Mouse (Mus musculus): ENCODE results near the gene Cyp2d34. TPM values are rescaled to one million over a fixed set of nuclear protein-coding genes. Genes with fewer than 3 reads are reported as not detected.

The Cyp2d34 gene
- polyA plus RNA-seq, 1 experiment from 2014 or later: not detected

Small RNAs within 50 kb of the gene (microRNA-seq; reads per million reads assigned to microRNA genes)
- gene Gm27463 (not detected), gene Gm27742 (not detected)

Other genes starting within 250 kb of the Cyp2d34 start
- 20.1 and 20.6 TPM in 2 replicates for gene Cyp2d22, start 240.7 kb downstream of the Cyp2d34 start, polyA plus RNA-seq (2015; fragmentation: Nextera tagmentation; extraction: Ambion mirVana)
- gene Cyp2d11, start 226.9 kb downstream of the Cyp2d34 start, polyA plus RNA-seq (2015; fragmentation: Nextera tagmentation; extraction: Ambion mirVana): not detected in 2 replicates
- 72.1 and 86.0 TPM in 2 replicates for gene Cyp2d10, start 213.8 kb downstream of the Cyp2d34 start, polyA plus RNA-seq (2015; fragmentation: Nextera tagmentation; extraction: Ambion mirVana)
- 3.0 and 4.2 TPM in 2 replicates for gene Cyp2d9, start 187.5 kb downstream of the Cyp2d34 start, polyA plus RNA-seq (2015; fragmentation: Nextera tagmentation; extraction: Ambion mirVana)
- not detected in 2 replicates for gene Cyp2d12, start 65.9 kb downstream of the Cyp2d34 start, polyA plus RNA-seq (2015; fragmentation: Nextera tagmentation; extraction: Ambion mirVana)
- gene Cyp2d40, start 143.2 kb upstream of the Cyp2d34 start, polyA plus RNA-seq (2015; fragmentation: Nextera tagmentation; extraction: Ambion mirVana): 0.07 and 0.11 TPM in 2 replicates
- 141 and 169 TPM in 2 replicates for gene Cyp2d26, start 173.3 kb upstream of the Cyp2d34 start, polyA plus RNA-seq (2015; fragmentation: Nextera tagmentation; extraction: Ambion mirVana)

Measured in liver, embryonic 16.5 days (tissue).